In genomic region chr17:56934545-56935330, GRCm38 (mm10) we compare ENCODE assay signal across 9 mouse cellular contexts. TPM values are rescaled to one million over a fixed set of nuclear protein-coding genes. Genes with fewer than 3 reads are reported as not detected.
DNase-seq lines count a peak whose midpoint lies in the region; ATAC-seq lines count a peak whose summit lies in the region.
"Had no signal": no experiment of that assay in that cellular context is flagged by ENCODE, and none has a peak within 500 bp of the region (broad histone marks: within the 10 kb centered on the region; RNA-seq: fewer than 3 reads in every experiment).

No protein-coding gene starts in this region.

- DNase-seq in gastrocnemius, postnatal 25 days: peak; percentile 28
- DNase-seq in gastrocnemius, postnatal 14 days: no peak
- peak; percentile 58 for DNase-seq in A20 (ENCODE audit: low read depth, low spot score)
- peak; percentile 14 for DNase-seq in embryo, embryonic 11.5 days (ENCODE audit: low read depth, low spot score)
- DNase-seq in retina, postnatal 7 days (ENCODE audit: low read depth, low spot score): peak; percentile 5
- no peak for DNase-seq in urinary bladder, adult 18-20 months (ENCODE audit: low spot score in 2 of 2)

- 0 out of 2 replicates have a peak, but pooled peaks cover 6% of the 10 kb centered on the region for H3K27me3 ChIP-seq in hindbrain, embryonic 12.5 days
- no peaks in the 10 kb centered on the region for H3K27me3 ChIP-seq in liver, embryonic 16.5 days (ENCODE audit: control insufficient read depth, insufficient read depth, low read depth, low read length)

- peak; percentile 67 for ATAC-seq in hindbrain, embryonic 12.5 days (ENCODE audit: low FRiP score)
- ATAC-seq in liver, embryonic 16.5 days (ENCODE audit: low read depth): peak; percentile 52

- H3K27ac ChIP-seq in hindbrain, embryonic 12.5 days: peak overlapping the region; percentile 91
- H3K27ac ChIP-seq in liver, embryonic 16.5 days (ENCODE audit: low read length): peak overlapping the region; percentile 66

- peak overlapping the region; percentile 88 for H3K4me2 ChIP-seq in hindbrain, embryonic 12.5 days (replicated peaks)
- H3K4me2 ChIP-seq in liver, embryonic 16.5 days (ENCODE audit: low read depth, low read length): peak overlapping the region; percentile 94

- H3K9me3 ChIP-seq in hindbrain, embryonic 12.5 days (replicated peaks): no peaks in the 10 kb centered on the region
- no peaks in the 10 kb centered on the region for H3K9me3 ChIP-seq in liver, embryonic 16.5 days (replicated peaks; ENCODE audit: control insufficient read depth, low read length)

- H3K4me3 ChIP-seq in hindbrain, embryonic 12.5 days: peak overlapping the region; percentile 96
- peak overlapping the region; percentile 83 for H3K4me3 ChIP-seq in liver, embryonic 16.5 days (ENCODE audit: low read depth, low read length)

- WGBS in hindbrain, embryonic 12.5 days: under 1% methylated on average over 44 of the region's 45 CpGs
- WGBS in liver, embryonic 16.5 days (ENCODE audit: insufficient replicate concordance): 3% methylated on average over 45 of the region's 45 CpGs

- peaks cover 38% of the 10 kb centered on the region for H3K4me1 ChIP-seq in hindbrain, embryonic 12.5 days
- H3K4me1 ChIP-seq in liver, embryonic 16.5 days (ENCODE audit: control insufficient read depth, low read depth, low read length): peaks cover 27% of the 10 kb centered on the region

- H3K36me3 ChIP-seq in hindbrain, embryonic 12.5 days: no peaks in the 10 kb centered on the region; the same call in 1 of the 2 replicates
- no peaks in the 10 kb centered on the region for H3K36me3 ChIP-seq in liver, embryonic 16.5 days (ENCODE audit: control insufficient read depth, insufficient read depth)

- intact Hi-C loops in gastrocnemius, postnatal 14 days (cut with DNase I; ENCODE audit: low total_unique reads): loop anchor here (5.0 kb wide), 1 partner anchor 37 kb away; no protein-coding TSS in a partner anchor

- peak overlapping the region; percentile 97 for H3K9ac ChIP-seq in hindbrain, embryonic 12.5 days
- peak overlapping the region; percentile 81 for H3K9ac ChIP-seq in liver, embryonic 16.5 days (ENCODE audit: low read depth, low read length)

RNA-seq across cellular contexts. Expression of gene Mllt1, which starts 0.5 kb away (rescaled TPM):
- 10 to 100 TPM; 16.0 to 16.5 TPM for total RNA-seq in gastrocnemius, postnatal 25 days (2021)
- total RNA-seq in gastrocnemius, postnatal 14 days (2021): 10 to 100 TPM; 13.9 to 17.1 TPM
- 100 and 102 TPM in 2 replicates for polyA plus RNA-seq in hindbrain, embryonic 12.5 days (2016; fragmentation: Nextera tagmentation; extraction: Ambion mirVana)
- 6.2 and 7.6 TPM in 2 replicates for polyA plus RNA-seq in liver, embryonic 16.5 days (2015; fragmentation: Nextera tagmentation; extraction: Ambion mirVana)

RNA-seq across cellular contexts. Expression of gene Acer1, which starts 47.2 kb away (rescaled TPM):
- not detected for total RNA-seq in gastrocnemius, postnatal 25 days (2021)
- not detected for total RNA-seq in gastrocnemius, postnatal 14 days (2021)
- polyA plus RNA-seq in hindbrain, embryonic 12.5 days (2016; fragmentation: Nextera tagmentation; extraction: Ambion mirVana): not detected in 2 replicates
- polyA plus RNA-seq in liver, embryonic 16.5 days (2015; fragmentation: Nextera tagmentation; extraction: Ambion mirVana): not detected in 2 replicates
- total RNA-seq: layer of hippocampus, adult 8-10 months had no signal

RNA-seq across cellular contexts. Expression of gene Clpp, which starts 55.4 kb away (rescaled TPM):
- 10 to 100 TPM; 29.8 to 31.3 TPM for total RNA-seq in gastrocnemius, postnatal 25 days (2021)
- total RNA-seq in gastrocnemius, postnatal 14 days (2021): 10 to 100 TPM; 32.7 to 33.3 TPM
- polyA plus RNA-seq in hindbrain, embryonic 12.5 days (2016; fragmentation: Nextera tagmentation; extraction: Ambion mirVana): 121 and 136 TPM in 2 replicates
- 62.4 and 62.7 TPM in 2 replicates for polyA plus RNA-seq in liver, embryonic 16.5 days (2015; fragmentation: Nextera tagmentation; extraction: Ambion mirVana)

RNA-seq across cellular contexts. Expression of gene 1700061G19Rik, which starts 59.5 kb away (rescaled TPM):
- not detected for total RNA-seq in gastrocnemius, postnatal 25 days (2021)
- not detected for total RNA-seq in gastrocnemius, postnatal 14 days (2021)
- 0.27 and 0.52 TPM in 2 replicates for polyA plus RNA-seq in hindbrain, embryonic 12.5 days (2016; fragmentation: Nextera tagmentation; extraction: Ambion mirVana)
- 0.02 and 0.05 TPM in 2 replicates for polyA plus RNA-seq in liver, embryonic 16.5 days (2015; fragmentation: Nextera tagmentation; extraction: Ambion mirVana)

Comparison
In these comparisons a context has a peak if more than half of its experiments do, and no peak if none do; other contexts are left out.
1. DNase-seq: peak in gastrocnemius, postnatal 25 days (single experiment), A20 (single experiment), embryo, embryonic 11.5 days (single experiment) and retina, postnatal 7 days (single experiment); none in gastrocnemius, postnatal 14 days (single experiment) and urinary bladder, adult 18-20 months (0 of 2).